ENCODE assay signal across 13 mouse cellular contexts in genomic region chr3:22006651-22007050, GRCm38 (mm10).
"Had no signal": no experiment of that assay in that cellular context is flagged by ENCODE, and none has a peak within 500 bp of the region (broad histone marks: within the 10 kb centered on the region; RNA-seq: fewer than 3 reads in every experiment).

No protein-coding gene starts in this region.

- DNase-seq: kidney, adult 18-20 months; kidney, adult 9 months; kidney, postnatal 14 days; kidney, postnatal 4 days; liver, embryonic 13.5 days; thymus, adult 2 months; thymus, postnatal 14 days; thymus, postnatal 4 days had no signal

- H3K27ac ChIP-seq: limb, embryonic 12.5 days; limb, embryonic 15.5 days; liver, embryonic 13.5 days; macrophage; midbrain, embryonic 13.5 days; stomach, postnatal 0 days had no signal

- H3K27me3 ChIP-seq: limb, embryonic 12.5 days; limb, embryonic 15.5 days; liver, embryonic 13.5 days; midbrain, embryonic 13.5 days had no signal

- H3K9ac ChIP-seq: limb, embryonic 12.5 days; limb, embryonic 15.5 days; liver, embryonic 13.5 days; midbrain, embryonic 13.5 days had no signal

- H3K4me3 ChIP-seq: limb, embryonic 12.5 days; limb, embryonic 15.5 days; liver, embryonic 13.5 days; midbrain, embryonic 13.5 days had no signal

- H3K4me1 ChIP-seq: limb, embryonic 12.5 days; limb, embryonic 15.5 days; liver, embryonic 13.5 days; midbrain, embryonic 13.5 days had no signal

- H3K9me3 ChIP-seq: limb, embryonic 12.5 days; limb, embryonic 15.5 days; liver, embryonic 13.5 days; midbrain, embryonic 13.5 days had no signal

- ATAC-seq: midbrain, embryonic 13.5 days had no signal

- H3K36me3 ChIP-seq: limb, embryonic 12.5 days; limb, embryonic 15.5 days; liver, embryonic 13.5 days; midbrain, embryonic 13.5 days had no signal

- H3K4me2 ChIP-seq: limb, embryonic 12.5 days; limb, embryonic 15.5 days; liver, embryonic 13.5 days; midbrain, embryonic 13.5 days had no signal
